Mouse (Mus musculus) midbrain, embryonic 12.5 days (tissue): Measurements from ENCODE around the gene Sbno2. TPM values are rescaled to one million over a fixed set of nuclear protein-coding genes. Genes with fewer than 3 reads are reported as not detected.

Experiments used
- ATAC-seq: fragments of 200-750 bp; cut with Nextera tagmentation; 2 replicates; pipeline ENCODE4 v1.8.0; 2017; ENCODE audit warnings: low read depth, moderate TSS enrichment, moderate library complexity; ENCODE audit not compliant: low FRiP score
- H3K27ac ChIP-seq: fragments of 300-500 bp; sonication (generic); replicated peaks from 2 replicates; pipeline ENCODE4 v1.5.1; 2016; ENCODE audit warnings: mild to moderate bottlenecking
- H3K27me3 ChIP-seq: fragments of 300-500 bp; sonication (generic); 2 replicates; pipeline ENCODE4 v1.6.1; 2016; ENCODE audit warnings: mild to moderate bottlenecking
- H3K36me3 ChIP-seq: fragments of 300-500 bp; sonication (generic); 2 replicates; pipeline ENCODE4 v1.6.1; 2016
- H3K4me1 ChIP-seq: fragments of 300-500 bp; sonication (generic); 2 replicates; pipeline ENCODE4 v1.6.1; 2016
- H3K4me2 ChIP-seq: fragments of 300-500 bp; sonication (generic); replicated peaks from 2 replicates; pipeline ENCODE4 v1.6.1; 2016; ENCODE audit warnings: mild to moderate bottlenecking, moderate library complexity
- H3K4me3 ChIP-seq: fragments of 300-500 bp; sonication (generic); 2 replicates; pipeline ENCODE4 v1.5.1; 2016; ENCODE audit warnings: mild to moderate bottlenecking
- H3K9ac ChIP-seq: fragments of 300-500 bp; sonication (generic); replicated peaks from 2 replicates; pipeline ENCODE4 v1.6.1; 2016; ENCODE audit warnings: mild to moderate bottlenecking, moderate library complexity
- H3K9me3 ChIP-seq: fragments of 300-500 bp; sonication (generic); 2 replicates; pipeline ENCODE4 v1.6.1; 2016; ENCODE audit warnings: mild to moderate bottlenecking
- WGBS: fragments of 180-500 bp; shearing (Covaris S2); methylation state at CpG from one replicate; pipeline ENCODE4 v1.1.7; 2016; 5-methylcytosine and 5-hydroxymethylcytosine counted together
- polyA plus RNA-seq: library from polyadenylated mRNA; unstranded; fragments of >200 nt; fragmentation: Nextera tagmentation; extraction: Ambion mirVana; gene quantifications from 2 replicates; pipeline ENCODE4 v1.2.1, GENCODE M21; 2016

Sbno2 gene
- polyA plus RNA-seq, 1 experiment from 2014 or later: 14.7 TPM

DNA sequence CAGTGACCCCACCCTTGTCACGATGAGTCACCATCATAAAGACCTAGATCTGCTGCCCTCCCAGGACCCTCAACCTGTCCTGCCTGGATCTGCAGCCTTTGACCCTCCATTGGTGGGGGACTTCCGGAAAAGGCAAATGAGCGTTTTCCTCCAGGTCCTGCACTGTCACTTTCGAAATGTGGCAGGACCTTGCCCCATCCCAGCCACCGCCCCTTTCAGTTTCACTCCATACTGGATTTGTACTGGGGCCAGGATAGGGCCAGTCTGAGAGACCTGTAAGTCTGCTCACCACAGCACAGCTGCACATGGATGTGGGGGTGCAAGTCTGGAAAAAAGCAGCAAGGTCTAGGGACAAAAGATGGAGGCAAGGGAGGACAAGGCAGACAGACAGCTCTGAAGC is 6.7 kb downstream of the Sbno2 start:
- Histone ChIP-seq H3K4me3 (no peak overlapping the region), H3K4me1 (peaks cover 21% of the 10 kb centered on the region), H3K9ac (no peak overlapping the region), H3K9me3 (no peaks in the 10 kb centered on the region), H3K27me3 (no peaks in the 10 kb centered on the region), H3K4me2 (no peak overlapping the region), H3K36me3 (no peaks in the 10 kb centered on the region), H3K27ac (no peak overlapping the region)
- WGBS: 88% methylated on average over 5 of the region's 5 CpGs
- no peak for ATAC-seq

DNA sequence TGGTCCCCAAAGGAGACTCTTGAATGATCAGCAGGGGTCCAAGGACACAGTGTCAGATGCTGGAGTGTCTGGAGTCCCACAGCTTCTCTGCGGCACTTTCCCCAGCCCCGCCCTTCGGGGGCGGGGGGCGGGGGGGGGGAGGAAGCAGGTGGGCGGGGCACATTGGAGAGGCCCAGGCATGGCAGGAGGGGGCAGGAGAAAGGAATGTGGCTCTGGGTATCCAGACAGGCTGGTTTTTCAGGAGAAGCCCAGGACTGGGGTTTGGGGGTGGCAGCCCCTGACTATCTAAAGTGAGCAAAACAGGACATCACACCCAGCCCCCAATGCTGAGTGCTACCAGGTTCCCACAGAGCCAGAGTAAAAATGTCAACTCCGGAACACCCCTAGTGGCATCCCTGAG is 8.1 kb downstream of the Sbno2 start:
- Histone ChIP-seq H3K27ac (no peak overlapping the region), H3K27me3 (no peaks in the 10 kb centered on the region), H3K9ac (no peak overlapping the region), H3K36me3 (no peaks in the 10 kb centered on the region), H3K9me3 (no peaks in the 10 kb centered on the region), H3K4me1 (peaks cover 18% of the 10 kb centered on the region), H3K4me2 (no peak overlapping the region), H3K4me3 (no peak overlapping the region)
- WGBS: 24% methylated on average over 6 of the region's 7 CpGs
- no peak for ATAC-seq

DNA sequence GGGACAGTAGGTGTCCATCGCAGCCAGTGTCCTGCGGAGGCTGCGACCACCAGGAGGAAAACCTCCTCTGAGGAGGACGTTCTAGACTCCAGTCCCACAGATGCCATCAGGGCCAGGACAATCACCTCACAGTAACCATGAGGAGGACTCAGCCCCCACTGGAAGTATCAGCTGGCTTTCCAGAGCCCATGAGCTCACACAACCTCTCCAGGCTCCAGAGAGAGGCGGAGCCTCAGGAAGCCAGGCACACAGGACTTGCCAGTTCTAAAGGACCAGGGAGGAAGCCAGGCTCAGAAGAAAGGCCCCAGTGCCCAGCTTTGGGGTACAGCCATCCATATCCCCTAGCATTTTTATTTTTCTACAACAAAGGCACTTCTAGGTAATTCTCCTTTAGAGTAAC is 9.8 kb downstream of the Sbno2 start:
- no peaks in the 10 kb centered on the region for H3K36me3 ChIP-seq
- ATAC-seq: no peak
- no peaks in the 10 kb centered on the region for H3K9me3 ChIP-seq
- H3K4me1 ChIP-seq: peaks cover 10% of the 10 kb centered on the region
- no peak overlapping the region for H3K27ac ChIP-seq
- 85% methylated on average over 5 of the region's 5 CpGs for WGBS
- no peak overlapping the region for H3K4me3 ChIP-seq
- H3K9ac ChIP-seq: 0 out of 2 replicates have a peak overlapping the region, but pooled peaks have one; percentile 24
- H3K4me2 ChIP-seq: no peak overlapping the region
- H3K27me3 ChIP-seq: no peaks in the 10 kb centered on the region

DNA sequence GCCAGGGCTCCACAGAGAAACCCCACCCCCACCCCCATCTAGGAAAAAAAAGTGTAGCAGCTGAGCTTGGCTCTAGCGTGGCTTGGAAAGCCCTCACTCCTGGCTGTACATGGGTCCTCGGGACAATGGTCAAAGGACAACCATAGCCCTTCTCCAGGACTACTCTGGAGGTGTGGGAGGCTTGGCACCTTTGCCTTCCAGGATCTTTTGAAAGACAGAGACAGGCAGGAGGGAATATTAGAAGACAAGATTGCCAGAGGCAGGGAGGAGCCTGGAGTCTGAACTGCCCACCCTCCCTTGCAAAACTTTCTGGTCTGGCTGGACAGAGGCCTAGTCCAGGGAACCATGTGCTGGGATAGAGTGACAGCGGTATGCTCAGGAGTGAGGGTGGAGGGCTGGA is 10.7 kb downstream of the Sbno2 start:
- Histone ChIP-seq H3K4me2 (no peak overlapping the region), H3K36me3 (no peaks in the 10 kb centered on the region), H3K9ac (no peak overlapping the region), H3K27ac (no peak overlapping the region), H3K27me3 (no peaks in the 10 kb centered on the region), H3K9me3 (no peaks in the 10 kb centered on the region), H3K4me3 (no peak overlapping the region), H3K4me1 (peaks cover 10% of the 10 kb centered on the region)
- ATAC-seq: no peak
- WGBS: 83% methylated on average over 3 of the region's 3 CpGs

DNA sequence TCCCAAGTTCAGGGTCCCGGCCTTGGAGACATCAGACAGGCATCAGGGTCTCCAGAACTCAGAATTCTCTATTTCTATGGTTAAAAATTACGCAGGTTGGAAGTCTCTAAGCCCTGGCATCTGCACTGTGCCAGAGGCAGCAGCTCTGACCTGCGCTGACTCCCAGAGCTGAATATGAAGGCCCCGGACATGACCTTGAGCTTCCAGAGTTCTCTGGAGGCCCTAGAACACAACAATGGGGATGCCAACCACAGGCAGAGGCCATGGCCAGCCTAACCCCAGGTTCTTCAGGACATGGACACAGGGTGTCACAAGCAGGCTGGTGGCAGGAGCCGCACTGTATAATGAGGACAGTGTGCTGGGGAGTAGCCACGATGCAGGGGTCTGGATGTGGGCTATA is 11.3 kb downstream of the Sbno2 start:
- ATAC-seq: no peak
- Histone ChIP-seq H3K27me3 (no peaks in the 10 kb centered on the region), H3K27ac (no peak overlapping the region), H3K4me3 (no peak overlapping the region), H3K4me2 (no peak overlapping the region), H3K9me3 (no peaks in the 10 kb centered on the region), H3K36me3 (no peaks in the 10 kb centered on the region), H3K4me1 (peaks cover 10% of the 10 kb centered on the region), H3K9ac (no peak overlapping the region)
- WGBS: 91% methylated on average over 6 of the region's 6 CpGs

DNA sequence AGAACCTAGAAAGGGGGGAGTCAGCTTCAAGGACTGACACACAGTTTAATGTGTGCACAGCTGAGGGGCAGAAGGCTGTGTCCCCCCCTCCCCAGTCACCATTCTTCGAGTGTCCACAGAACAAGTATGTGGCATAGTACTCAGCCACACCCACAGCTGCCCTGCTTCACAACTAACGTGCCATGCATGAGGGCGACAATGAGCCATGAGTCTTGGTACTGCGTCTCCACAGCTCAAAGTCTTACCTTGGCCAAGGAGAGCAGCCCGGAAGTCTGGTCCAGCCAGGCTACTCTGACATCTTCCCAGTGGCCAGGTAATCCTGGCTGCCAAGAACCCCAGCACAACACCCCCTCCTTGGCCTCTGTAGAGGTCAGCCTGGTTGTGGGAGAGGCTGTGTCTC is 12.7 kb downstream of the Sbno2 start:
- no peak for ATAC-seq
- Histone ChIP-seq H3K27ac (no peak overlapping the region), H3K9ac (no peak overlapping the region), H3K9me3 (no peaks in the 10 kb centered on the region), H3K36me3 (no peaks in the 10 kb centered on the region), H3K4me3 (no peak overlapping the region), H3K4me2 (no peak overlapping the region), H3K27me3 (no peaks in the 10 kb centered on the region), H3K4me1 (peaks cover 8% of the 10 kb centered on the region)
- 86% methylated on average over 5 of the region's 5 CpGs for WGBS

DNA sequence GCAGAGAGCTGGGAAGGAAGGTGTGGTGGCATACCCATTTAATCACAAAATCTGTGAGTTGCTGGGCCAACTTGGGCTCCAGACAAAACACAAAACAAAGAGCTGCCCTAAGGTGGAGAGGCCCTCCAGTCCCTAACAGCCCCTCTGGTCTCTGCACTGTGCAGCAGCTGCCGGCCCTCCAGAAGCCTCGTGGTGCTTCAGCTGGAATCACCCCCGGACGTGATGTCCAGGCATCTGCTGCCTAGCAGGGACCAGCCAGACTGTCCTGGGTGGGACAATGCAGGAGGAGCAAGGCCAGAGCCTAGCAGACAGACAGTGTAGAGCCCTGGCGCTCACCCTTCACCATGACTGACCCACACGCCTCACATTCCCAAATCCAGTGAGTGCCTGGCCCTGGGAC is 13.8 kb downstream of the Sbno2 start:
- Histone ChIP-seq H3K27me3 (no peaks in the 10 kb centered on the region), H3K9ac (no peak overlapping the region), H3K36me3 (no peaks in the 10 kb centered on the region), H3K9me3 (no peaks in the 10 kb centered on the region), H3K27ac (no peak overlapping the region), H3K4me1 (no peaks in the 10 kb centered on the region), H3K4me3 (no peak overlapping the region), H3K4me2 (no peak overlapping the region)
- no peak for ATAC-seq
- 98% methylated on average over 6 of the region's 6 CpGs for WGBS

DNA sequence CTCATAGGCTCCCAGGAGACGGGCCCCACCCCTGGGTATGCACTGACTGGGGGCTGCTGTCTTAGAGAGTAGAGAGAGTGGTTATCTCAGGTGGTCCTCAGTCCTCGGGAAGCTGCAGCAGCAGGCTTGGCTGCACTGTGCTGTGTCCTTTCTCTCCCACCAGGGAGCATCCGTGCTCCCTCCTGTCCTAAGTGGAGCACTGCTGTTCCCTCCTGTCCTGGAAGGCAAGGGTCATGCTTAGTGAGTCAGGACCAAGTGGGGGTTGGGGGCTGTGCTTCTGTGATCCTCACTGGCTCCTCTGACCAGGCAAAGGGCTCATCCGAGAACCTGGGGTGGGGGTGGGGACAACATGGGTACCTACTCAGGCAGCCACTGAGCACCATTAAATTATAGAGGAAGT is 16.2 kb downstream of the Sbno2 start:
- no peaks in the 10 kb centered on the region for H3K27me3 ChIP-seq
- no peak overlapping the region for H3K4me3 ChIP-seq
- H3K4me1 ChIP-seq: no peaks in the 10 kb centered on the region
- no peak for ATAC-seq
- H3K9ac ChIP-seq: no peak overlapping the region
- H3K4me2 ChIP-seq: no peak overlapping the region
- no peaks in the 10 kb centered on the region for H3K9me3 ChIP-seq
- H3K36me3 ChIP-seq: peaks cover 12% of the 10 kb centered on the region; the same call in 1 of the 2 replicates
- WGBS: 60% methylated on average over 4 of the region's 4 CpGs
- H3K27ac ChIP-seq: no peak overlapping the region

DNA sequence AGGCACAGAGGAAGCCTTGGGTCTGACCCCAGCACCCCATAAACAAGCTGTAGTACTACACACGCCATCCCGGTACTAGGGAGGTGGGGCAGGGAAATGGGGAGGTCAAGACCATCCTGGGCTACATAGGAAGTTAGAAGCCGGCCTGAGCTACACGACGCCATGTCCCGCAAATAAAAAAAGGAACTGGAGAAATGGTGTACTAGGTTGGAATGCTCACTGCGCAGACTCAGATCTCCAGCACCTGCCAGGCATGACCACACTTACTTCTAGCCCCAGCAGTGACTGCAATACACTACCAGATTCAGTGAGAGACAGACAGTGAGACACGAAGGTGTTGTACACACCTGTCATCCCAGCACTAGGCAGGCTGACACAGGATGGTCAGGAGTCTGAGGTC is 17.9 kb downstream of the Sbno2 start:
- peaks cover 27% of the 10 kb centered on the region for H3K36me3 ChIP-seq
- no peak overlapping the region for H3K27ac ChIP-seq
- no peaks in the 10 kb centered on the region for H3K27me3 ChIP-seq
- WGBS: 95% methylated on average over 8 of the region's 8 CpGs
- H3K9me3 ChIP-seq: no peaks in the 10 kb centered on the region
- ATAC-seq: no peak
- no peaks in the 10 kb centered on the region for H3K4me1 ChIP-seq
- H3K4me3 ChIP-seq: no peak overlapping the region
- H3K4me2 ChIP-seq: no peak overlapping the region
- no peak overlapping the region for H3K9ac ChIP-seq

DNA sequence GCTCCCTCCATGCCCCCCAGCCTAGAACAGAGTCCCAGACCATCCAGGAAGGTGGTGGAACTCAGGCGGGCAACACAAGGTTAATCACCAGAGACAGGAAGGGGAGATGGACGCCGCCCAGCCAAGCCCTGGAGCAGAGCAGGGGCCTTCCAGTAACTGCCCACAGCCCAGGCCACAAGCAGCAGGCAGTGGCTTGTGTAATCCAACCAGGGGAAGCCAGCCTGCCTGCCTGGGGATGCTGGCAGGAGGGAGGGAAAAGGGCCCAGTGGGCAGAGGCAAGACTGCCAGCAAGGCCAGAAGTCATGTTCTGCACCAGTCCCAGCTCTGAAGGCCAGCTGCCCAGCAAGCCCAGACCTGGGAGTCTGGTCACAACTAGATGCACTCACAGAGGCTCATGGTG is 18.5 kb downstream of the Sbno2 start:
- H3K4me1 ChIP-seq: no peaks in the 10 kb centered on the region
- H3K4me3 ChIP-seq: no peak overlapping the region
- no peak overlapping the region; the same call in 1 of the 2 replicates for H3K9ac ChIP-seq
- H3K27ac ChIP-seq: no peak overlapping the region
- no peaks in the 10 kb centered on the region for H3K27me3 ChIP-seq
- no peak for ATAC-seq
- 82% methylated on average over 3 of the region's 3 CpGs for WGBS
- H3K4me2 ChIP-seq: no peak overlapping the region
- H3K9me3 ChIP-seq: no peaks in the 10 kb centered on the region
- peaks cover 33% of the 10 kb centered on the region for H3K36me3 ChIP-seq

DNA sequence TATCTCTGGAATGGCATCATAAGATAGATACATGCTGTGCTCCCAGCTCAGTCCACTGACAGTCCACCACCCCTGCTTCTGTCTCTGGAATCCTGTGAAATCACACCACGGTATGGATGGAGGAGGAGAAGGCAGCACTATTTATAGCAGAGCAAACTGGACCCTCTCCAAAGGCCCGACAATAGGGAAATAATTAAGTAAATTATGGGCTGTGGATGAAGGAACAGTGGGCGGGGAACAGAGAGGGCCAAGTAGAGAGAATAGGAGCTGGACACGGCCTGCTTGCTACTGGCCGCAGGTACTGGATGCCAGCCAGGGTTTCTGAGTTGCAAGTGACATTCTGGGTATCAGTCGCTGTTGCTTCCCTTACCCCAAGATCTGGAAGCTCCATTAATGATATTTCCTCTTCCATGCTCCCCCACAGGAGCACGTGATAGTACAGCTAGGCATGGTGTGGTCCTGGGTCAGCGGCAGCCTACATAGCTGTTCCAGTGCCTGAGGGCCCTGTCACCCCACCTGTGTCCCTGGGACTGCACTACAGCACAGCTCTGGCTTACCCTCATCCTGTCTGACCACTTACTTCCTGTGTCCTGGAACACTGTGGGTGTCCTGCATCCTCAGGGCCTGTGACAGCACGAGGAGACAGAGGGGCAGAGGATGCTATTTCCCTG is 20.4 kb downstream of the Sbno2 start:
- no peaks in the 10 kb centered on the region for H3K4me1 ChIP-seq
- 91% methylated on average over 9 of the region's 9 CpGs for WGBS
- H3K4me2 ChIP-seq: no peak overlapping the region
- no peaks in the 10 kb centered on the region for H3K27me3 ChIP-seq
- H3K9ac ChIP-seq: no peak overlapping the region; the same call in 1 of the 2 replicates
- no peaks in the 10 kb centered on the region for H3K9me3 ChIP-seq
- H3K27ac ChIP-seq: no peak overlapping the region
- H3K4me3 ChIP-seq: no peak overlapping the region
- no peak for ATAC-seq
- peaks cover 52% of the 10 kb centered on the region for H3K36me3 ChIP-seq

DNA sequence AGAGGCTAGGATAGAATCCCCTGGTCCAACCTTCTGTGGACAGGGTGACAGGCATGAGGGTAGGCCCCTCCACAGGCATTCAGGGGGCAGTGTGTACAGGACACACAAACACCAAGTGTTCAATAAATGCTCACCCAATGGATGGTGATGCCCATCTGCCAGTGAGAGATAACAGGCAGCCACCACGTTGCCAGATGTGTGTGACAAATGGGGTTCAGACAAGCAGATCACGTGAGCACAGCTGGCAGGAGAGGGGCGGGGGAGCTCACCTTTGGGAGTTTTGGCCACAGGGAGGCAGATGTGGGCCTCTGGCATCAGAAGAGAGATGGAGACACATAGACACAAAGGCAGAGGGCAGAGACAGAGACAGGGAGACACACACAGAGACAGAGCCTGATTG is 24.3 kb downstream of the Sbno2 start:
- Histone ChIP-seq H3K9me3 (no peaks in the 10 kb centered on the region), H3K27ac (no peak overlapping the region), H3K36me3 (peaks cover 65% of the 10 kb centered on the region), H3K4me2 (no peak overlapping the region), H3K9ac (no peak overlapping the region), H3K27me3 (no peaks in the 10 kb centered on the region), H3K4me1 (no peaks in the 10 kb centered on the region), H3K4me3 (no peak overlapping the region)
- no peak for ATAC-seq
- WGBS: 85% methylated on average over 3 of the region's 3 CpGs
